Mouse (Mus musculus): ENCODE results near the gene Brinp3. TPM values are rescaled to one million over a fixed set of nuclear protein-coding genes. Genes with fewer than 3 reads are reported as not detected.
"Not testable (repeated sequence)": the region's sequence is repeated elsewhere in the genome, so short reads cannot be mapped to it uniquely, and the experiment has no call there.

Brinp3 gene
- polyA plus RNA-seq, 1 experiment from 2014 or later: 15.9 TPM

DNA sequence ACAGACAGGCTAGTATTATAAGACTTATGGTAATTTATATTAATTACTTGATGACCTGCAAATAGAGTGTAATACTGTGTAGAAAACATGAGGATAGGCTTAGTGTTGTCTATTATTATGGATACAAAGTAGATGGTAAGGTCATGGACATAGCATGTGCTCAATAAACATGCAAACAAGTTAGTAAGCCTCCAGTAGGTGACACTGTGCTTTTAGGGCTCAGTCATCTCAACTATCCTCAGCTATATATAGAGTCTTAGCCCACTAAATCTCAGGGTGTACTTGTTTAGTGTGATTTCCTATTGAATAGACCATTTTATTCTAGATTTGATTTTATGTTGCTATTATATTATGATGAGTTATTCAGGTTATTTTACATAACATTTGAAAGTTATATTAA is 34.0 kb downstream of the Brinp3 start:
- Histone ChIP-seq H3K27ac (ENCODE audit: low read length) (no peak overlapping the region), H3K9me3 (ENCODE audit: control insufficient read depth, low read length) (no peaks in the 10 kb centered on the region), H3K4me2 (ENCODE audit: low read length) (no peak overlapping the region), H3K4me3 (replicated peaks; ENCODE audit: low read length) (no peak overlapping the region), H3K4me1 (replicated peaks; ENCODE audit: control insufficient read depth, insufficient read depth, low read length) (no peaks in the 10 kb centered on the region), H3K27me3 (replicated peaks; ENCODE audit: control insufficient read depth, insufficient read depth, low read length) (no peaks in the 10 kb centered on the region), H3K36me3 (ENCODE audit: control insufficient read depth, insufficient read depth) (no peaks in the 10 kb centered on the region), H3K9ac (replicated peaks; ENCODE audit: low read depth, low read length) (no peak overlapping the region)
- ATAC-seq: no peak

DNA sequence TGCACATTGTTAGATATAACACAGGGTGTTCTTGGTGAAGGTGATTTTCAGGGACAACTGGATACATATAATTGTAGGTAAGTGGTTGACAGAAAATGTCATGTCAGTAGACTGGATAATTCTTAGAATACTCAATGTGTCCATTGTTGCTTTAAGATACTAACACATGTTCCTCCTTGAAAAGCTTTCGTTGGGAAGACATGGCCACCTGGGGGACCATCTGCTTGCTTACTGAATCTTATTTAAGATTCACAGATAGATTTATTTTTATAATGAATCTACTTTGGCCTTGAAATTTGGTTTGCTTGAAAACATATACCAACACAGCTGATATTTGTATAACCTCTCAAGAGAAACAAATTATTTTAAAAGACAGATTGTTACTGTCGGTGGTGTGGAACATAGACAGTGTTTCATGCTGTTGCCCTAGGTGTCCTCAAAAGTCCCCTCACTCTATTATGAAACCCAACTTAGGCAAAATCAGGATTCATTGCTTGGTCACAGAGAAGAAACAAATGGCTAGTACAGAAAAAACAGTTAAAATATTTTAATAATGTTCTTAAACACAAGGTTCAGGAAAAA is 52.4 kb downstream of the Brinp3 start:
- Histone ChIP-seq H3K36me3 (ENCODE audit: control insufficient read depth, insufficient read depth) (no peaks in the 10 kb centered on the region), H3K4me1 (replicated peaks; ENCODE audit: control insufficient read depth, insufficient read depth, low read length) (no peaks in the 10 kb centered on the region), H3K4me3 (replicated peaks; ENCODE audit: low read length) (no peak overlapping the region), H3K4me2 (ENCODE audit: low read length) (no peak overlapping the region), H3K27ac (ENCODE audit: low read length) (no peak overlapping the region), H3K9me3 (ENCODE audit: control insufficient read depth, low read length) (no peaks in the 10 kb centered on the region), H3K9ac (replicated peaks; ENCODE audit: low read depth, low read length) (no peak overlapping the region), H3K27me3 (replicated peaks; ENCODE audit: control insufficient read depth, insufficient read depth, low read length) (0 out of 2 replicates have a peak, but pooled peaks cover 2% of the 10 kb centered on the region)
- WGBS: 40% methylated on average over 2 of the region's 2 CpGs
- peak; percentile 62 for ATAC-seq

DNA sequence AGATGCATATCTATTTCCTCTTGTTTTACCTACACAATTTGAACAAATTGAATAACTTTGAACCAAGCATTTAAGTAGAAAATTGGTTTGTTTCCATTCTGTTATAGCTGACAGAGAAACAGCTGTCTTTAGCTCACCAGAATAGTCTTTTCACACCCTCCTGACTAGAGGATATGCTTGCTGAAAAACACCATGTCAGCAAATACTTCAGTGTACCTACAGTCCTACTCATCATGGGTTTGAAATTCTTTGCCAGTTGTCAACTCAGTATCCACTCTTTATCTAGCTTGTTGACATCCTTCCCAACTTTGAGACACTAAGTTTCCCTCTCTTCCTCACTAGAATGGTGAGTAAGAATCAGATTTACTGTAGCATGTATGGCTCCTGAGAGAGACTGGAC is 62.4 kb downstream of the Brinp3 start:
- Histone ChIP-seq H3K4me2 (ENCODE audit: low read length) (no peak overlapping the region), H3K9me3 (ENCODE audit: control insufficient read depth, low read length) (no peaks in the 10 kb centered on the region), H3K27ac (ENCODE audit: low read length) (no peak overlapping the region), H3K4me1 (replicated peaks; ENCODE audit: control insufficient read depth, insufficient read depth, low read length) (no peaks in the 10 kb centered on the region), H3K9ac (replicated peaks; ENCODE audit: low read depth, low read length) (no peak overlapping the region), H3K36me3 (ENCODE audit: control insufficient read depth, insufficient read depth) (no peaks in the 10 kb centered on the region), H3K27me3 (replicated peaks; ENCODE audit: control insufficient read depth, insufficient read depth, low read length) (no peaks in the 10 kb centered on the region), H3K4me3 (replicated peaks; ENCODE audit: low read length) (no peak overlapping the region)
- ATAC-seq: no peak

DNA sequence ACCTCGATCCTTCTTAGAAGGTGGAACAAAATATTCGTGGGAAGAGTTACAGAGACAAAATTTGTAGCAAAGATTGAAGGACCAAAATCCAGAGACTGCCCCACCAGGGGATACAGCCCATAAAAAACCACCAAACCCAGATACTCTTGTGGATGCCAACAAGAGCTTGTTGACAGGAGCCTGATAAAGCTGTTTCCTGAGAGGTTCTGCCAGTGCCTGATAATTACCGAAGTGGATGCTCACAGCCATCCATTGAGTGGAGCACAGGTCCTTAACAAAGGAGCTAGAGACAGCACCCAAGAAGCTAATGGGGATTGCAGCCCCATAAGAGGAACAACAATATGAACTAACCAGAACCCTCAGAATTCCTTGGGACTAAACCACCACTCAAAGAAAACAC is 67.6 kb downstream of the Brinp3 start:
- Histone ChIP-seq H3K4me2 (ENCODE audit: low read length) (no peak overlapping the region), H3K27ac (ENCODE audit: low read length) (no peak overlapping the region), H3K27me3 (replicated peaks; ENCODE audit: control insufficient read depth, insufficient read depth, low read length) (no peaks in the 10 kb centered on the region), H3K9me3 (ENCODE audit: control insufficient read depth, low read length) (no peaks in the 10 kb centered on the region), H3K36me3 (ENCODE audit: control insufficient read depth, insufficient read depth) (no peaks in the 10 kb centered on the region), H3K4me1 (replicated peaks; ENCODE audit: control insufficient read depth, insufficient read depth, low read length) (no peaks in the 10 kb centered on the region), H3K4me3 (replicated peaks; ENCODE audit: low read length) (no peak overlapping the region), H3K9ac (replicated peaks; ENCODE audit: low read depth, low read length) (no peak overlapping the region)
- 86% methylated on average over 3 of the region's 3 CpGs for WGBS
- ATAC-seq: no peak

DNA sequence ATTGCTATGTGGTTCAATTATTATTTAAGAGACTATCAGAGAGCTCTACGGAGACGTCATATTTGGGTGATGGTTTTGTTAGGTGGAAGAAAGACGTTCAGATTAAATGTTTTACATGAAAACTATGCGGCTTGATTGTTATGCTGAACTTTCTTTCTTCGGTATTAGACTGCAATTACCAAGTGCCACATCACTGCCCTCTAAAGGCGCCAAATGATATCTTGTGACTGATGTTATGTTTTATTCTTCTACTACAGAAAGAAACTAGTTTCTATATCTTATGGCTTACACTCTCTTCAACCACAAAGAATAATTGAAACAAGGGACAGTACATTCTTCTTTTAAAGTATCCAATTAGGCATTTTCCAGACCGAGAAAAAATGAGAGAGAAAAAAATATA is 89.6 kb downstream of the Brinp3 start:
- Histone ChIP-seq H3K27ac (ENCODE audit: low read length) (no peak overlapping the region), H3K9ac (replicated peaks; ENCODE audit: low read depth, low read length) (no peak overlapping the region), H3K36me3 (ENCODE audit: control insufficient read depth, insufficient read depth) (no peaks in the 10 kb centered on the region), H3K27me3 (replicated peaks; ENCODE audit: control insufficient read depth, insufficient read depth, low read length) (no peaks in the 10 kb centered on the region), H3K4me3 (replicated peaks; ENCODE audit: low read length) (no peak overlapping the region), H3K9me3 (ENCODE audit: control insufficient read depth, low read length) (no peaks in the 10 kb centered on the region), H3K4me1 (replicated peaks; ENCODE audit: control insufficient read depth, insufficient read depth, low read length) (no peaks in the 10 kb centered on the region), H3K4me2 (ENCODE audit: low read length) (no peak overlapping the region)
- 67% methylated on average over 7 of the region's 7 CpGs for WGBS
- no peak for ATAC-seq

DNA sequence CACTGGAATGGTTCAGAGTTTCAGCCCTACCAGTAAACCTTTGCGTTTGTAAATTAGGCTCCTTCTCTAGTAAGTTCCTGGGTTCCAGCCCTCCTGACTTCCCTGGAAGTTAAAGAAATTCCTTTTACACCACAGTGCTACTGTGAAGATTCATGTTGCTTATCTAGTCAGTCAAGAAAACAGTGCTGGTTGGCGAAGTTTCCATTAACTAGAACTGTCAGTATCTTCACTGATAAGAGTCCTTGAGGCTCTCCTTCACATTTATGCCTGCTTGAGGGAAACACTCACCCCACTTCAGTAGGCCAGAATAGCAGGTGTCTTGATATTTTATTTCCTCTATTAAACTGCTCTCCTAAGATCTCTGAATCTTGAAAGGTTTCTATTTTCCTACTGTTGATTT is 138.3 kb downstream of the Brinp3 start:
- H3K4me2 ChIP-seq (ENCODE audit: low read length): no peak overlapping the region
- 76% methylated on average over 2 of the region's 2 CpGs for WGBS
- H3K36me3 ChIP-seq (ENCODE audit: control insufficient read depth, insufficient read depth): no peaks in the 10 kb centered on the region
- ATAC-seq: no peak
- no peaks in the 10 kb centered on the region for H3K27me3 ChIP-seq (replicated peaks; ENCODE audit: control insufficient read depth, insufficient read depth, low read length)
- H3K4me1 ChIP-seq (replicated peaks; ENCODE audit: control insufficient read depth, insufficient read depth, low read length): no peaks in the 10 kb centered on the region
- no peak overlapping the region for H3K9ac ChIP-seq (replicated peaks; ENCODE audit: low read depth, low read length)
- H3K27ac ChIP-seq (ENCODE audit: low read length): no peak overlapping the region
- H3K4me3 ChIP-seq (replicated peaks; ENCODE audit: low read length): no peak overlapping the region
- no peaks in the 10 kb centered on the region for H3K9me3 ChIP-seq (ENCODE audit: control insufficient read depth, low read length)

DNA sequence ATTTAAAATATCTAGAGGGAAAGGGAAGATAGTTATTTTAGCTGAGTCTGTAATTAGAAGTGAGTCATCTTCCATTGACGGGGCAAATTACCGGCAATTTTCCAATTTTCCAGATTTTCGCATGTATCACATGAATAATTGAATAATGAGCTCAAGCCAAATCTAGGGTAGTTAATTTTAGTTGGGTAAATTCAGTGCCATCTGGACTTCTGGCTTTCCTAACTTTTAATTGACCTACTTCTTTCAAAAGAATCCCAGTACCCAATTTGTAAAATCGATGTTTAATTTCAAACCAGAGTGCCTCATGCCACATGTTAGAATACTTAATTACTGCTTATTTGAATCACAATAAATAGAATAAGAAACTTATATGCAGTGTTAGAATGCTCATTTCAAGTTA is 162.7 kb downstream of the Brinp3 start:
- H3K27me3 ChIP-seq (replicated peaks; ENCODE audit: control insufficient read depth, insufficient read depth, low read length): no peaks in the 10 kb centered on the region
- H3K4me3 ChIP-seq (replicated peaks; ENCODE audit: low read length): no peak overlapping the region
- H3K36me3 ChIP-seq (ENCODE audit: control insufficient read depth, insufficient read depth): no peaks in the 10 kb centered on the region
- H3K9me3 ChIP-seq (ENCODE audit: control insufficient read depth, low read length): no peaks in the 10 kb centered on the region
- H3K4me1 ChIP-seq (replicated peaks; ENCODE audit: control insufficient read depth, insufficient read depth, low read length): no peaks in the 10 kb centered on the region
- no peak overlapping the region for H3K4me2 ChIP-seq (ENCODE audit: low read length)
- H3K27ac ChIP-seq (ENCODE audit: low read length): no peak overlapping the region
- 21% methylated on average over 4 of the region's 4 CpGs for WGBS
- H3K9ac ChIP-seq (replicated peaks; ENCODE audit: low read depth, low read length): no peak overlapping the region
- ATAC-seq: peak; percentile 80

DNA sequence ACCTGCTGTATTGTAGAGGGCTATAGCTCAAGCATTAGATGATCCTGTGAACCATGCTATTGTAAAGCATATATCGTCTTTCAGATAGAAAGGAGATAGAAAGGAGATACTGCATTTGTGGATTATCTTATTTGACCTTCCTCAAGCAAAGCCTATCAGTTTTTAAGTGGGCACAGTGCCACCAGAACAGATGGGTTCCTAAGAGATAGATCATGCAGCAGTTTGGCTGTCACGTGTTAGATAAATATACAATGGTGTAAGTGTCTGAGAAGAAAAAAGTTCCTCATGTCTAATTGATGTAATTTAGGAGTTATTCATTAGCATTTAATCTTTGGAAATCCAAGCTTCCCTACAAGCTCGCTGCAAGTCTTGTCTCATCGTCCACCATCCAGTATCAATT is 206.2 kb downstream of the Brinp3 start:
- Histone ChIP-seq H3K9me3 (ENCODE audit: control insufficient read depth, low read length) (no peaks in the 10 kb centered on the region), H3K4me1 (replicated peaks; ENCODE audit: control insufficient read depth, insufficient read depth, low read length) (no peaks in the 10 kb centered on the region), H3K4me3 (replicated peaks; ENCODE audit: low read length) (no peak overlapping the region), H3K27ac (ENCODE audit: low read length) (no peak overlapping the region), H3K9ac (replicated peaks; ENCODE audit: low read depth, low read length) (no peak overlapping the region), H3K36me3 (ENCODE audit: control insufficient read depth, insufficient read depth) (no peaks in the 10 kb centered on the region), H3K4me2 (ENCODE audit: low read length) (no peak overlapping the region), H3K27me3 (replicated peaks; ENCODE audit: control insufficient read depth, insufficient read depth, low read length) (no peaks in the 10 kb centered on the region)
- no peak for ATAC-seq
- WGBS: 63% methylated on average over 4 of the region's 4 CpGs

DNA sequence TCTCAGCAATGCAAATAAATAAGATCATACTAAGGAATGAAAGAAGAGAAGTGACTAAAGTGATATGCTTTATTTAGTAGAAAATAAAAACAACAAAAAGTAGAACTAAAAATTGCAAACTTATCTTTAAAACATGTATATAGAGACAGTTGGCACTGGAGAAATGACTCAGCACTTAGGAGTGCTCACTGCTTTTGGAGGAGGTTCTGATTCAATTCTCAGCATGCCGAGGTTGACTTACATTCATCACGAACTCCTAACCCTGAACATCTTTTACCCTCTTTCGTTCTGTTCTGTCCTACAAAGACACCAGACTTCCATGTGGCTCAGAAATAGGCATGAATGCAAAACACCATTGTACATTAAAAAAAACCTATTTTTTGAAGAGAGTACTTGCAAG is 225.0 kb downstream of the Brinp3 start:
- H3K9ac ChIP-seq (replicated peaks; ENCODE audit: low read depth, low read length): no peak overlapping the region
- H3K36me3 ChIP-seq (ENCODE audit: control insufficient read depth, insufficient read depth): no peaks in the 10 kb centered on the region
- WGBS: 79% methylated on average over 3 of the region's 3 CpGs
- no peaks in the 10 kb centered on the region for H3K27me3 ChIP-seq (replicated peaks; ENCODE audit: control insufficient read depth, insufficient read depth, low read length)
- H3K4me1 ChIP-seq (replicated peaks; ENCODE audit: control insufficient read depth, insufficient read depth, low read length): no peaks in the 10 kb centered on the region
- ATAC-seq: no peak
- no peak overlapping the region for H3K4me2 ChIP-seq (ENCODE audit: low read length)
- H3K4me3 ChIP-seq (replicated peaks; ENCODE audit: low read length): no peak overlapping the region
- H3K27ac ChIP-seq (ENCODE audit: low read length): no peak overlapping the region
- H3K9me3 ChIP-seq (ENCODE audit: control insufficient read depth, low read length): no peaks in the 10 kb centered on the region

DNA sequence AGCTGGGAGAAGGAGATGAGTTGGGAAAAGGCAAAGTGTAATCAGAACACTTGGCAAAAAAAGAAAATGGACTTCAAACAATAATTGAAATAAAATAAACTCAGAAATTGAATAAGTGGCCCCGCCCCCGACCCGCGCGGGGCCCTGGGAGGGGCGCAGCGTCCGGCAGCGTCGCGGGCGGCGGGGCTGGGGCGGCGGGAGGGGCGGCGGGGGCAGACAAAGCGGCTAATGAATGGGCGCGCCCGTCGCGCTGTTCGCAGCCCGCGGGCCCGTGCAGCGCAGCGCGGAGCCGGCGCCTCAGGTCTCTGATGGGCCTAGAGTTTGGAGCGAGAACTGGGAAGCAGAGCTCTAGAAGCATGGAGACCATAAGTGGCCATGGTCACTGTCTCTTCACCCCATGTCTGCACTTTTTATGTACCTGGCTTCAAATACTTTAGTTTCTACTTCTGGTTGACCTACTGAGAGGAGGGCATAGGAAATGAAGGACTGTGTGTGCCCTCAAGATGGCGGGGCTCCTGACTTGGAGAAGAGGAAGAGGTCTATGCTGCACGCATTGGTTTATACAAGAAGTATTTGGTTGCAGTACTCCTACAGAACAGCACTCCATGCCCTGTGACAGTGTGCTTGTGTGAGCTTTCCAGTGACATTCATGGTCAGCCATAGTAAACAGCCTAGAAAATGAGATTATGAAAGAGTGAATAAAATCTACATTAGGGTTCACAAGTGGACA is 230.4 kb downstream of the Brinp3 start:
- peak overlapping the region; percentile 62 for H3K4me2 ChIP-seq (ENCODE audit: low read length)
- H3K4me3 ChIP-seq (replicated peaks; ENCODE audit: low read length): peak overlapping the region; percentile 48
- H3K9ac ChIP-seq (replicated peaks; ENCODE audit: low read depth, low read length): peak overlapping the region; percentile 46; the same call in 1 of the 2 replicates
- 2% methylated on average over 27 of the region's 35 CpGs for WGBS
- not testable (repeated sequence) for H3K27ac ChIP-seq (ENCODE audit: low read length); H3K4me1 ChIP-seq (replicated peaks; ENCODE audit: control insufficient read depth, insufficient read depth, low read length); H3K9me3 ChIP-seq (ENCODE audit: control insufficient read depth, low read length); H3K27me3 ChIP-seq (replicated peaks; ENCODE audit: control insufficient read depth, insufficient read depth, low read length); H3K36me3 ChIP-seq (ENCODE audit: control insufficient read depth, insufficient read depth)
- ATAC-seq: peak; percentile 90

Measured in forebrain, embryonic 16.5 days (tissue).